Mouse (Mus musculus) hindbrain, embryonic 14.5 days (tissue): ENCODE results near the gene Gm47959. TPM values are rescaled to one million over a fixed set of nuclear protein-coding genes. Genes with fewer than 3 reads are reported as not detected.
"Not testable (repeated sequence)": the region's sequence is repeated elsewhere in the genome, so short reads cannot be mapped to it uniquely, and the experiment has no call there.

Source experiments
- ATAC-seq: fragments of 200-750 bp; cut with Nextera tagmentation; 2 replicates; pipeline ENCODE4 v1.8.0; 2017; ENCODE audit warnings: moderate number of reproducible peaks, mild to moderate bottlenecking, moderate TSS enrichment, moderate library complexity; ENCODE audit not compliant: low FRiP score
- DNase-seq: peaks from one replicate; pipeline ENCODE4 v3.0.0-alpha.2; 2015; ENCODE audit warnings: low spot score
- H3K27ac ChIP-seq: fragments of 300-500 bp; sonication (generic); 2 replicates; pipeline ENCODE4 v1.5.1; 2014; ENCODE audit warnings: mild to moderate bottlenecking, moderate library complexity
- H3K27me3 ChIP-seq: fragments of 300-500 bp; sonication (generic); 2 replicates; pipeline ENCODE4 v1.6.1; 2014; ENCODE audit warnings: mild to moderate bottlenecking, low read length, mixed read lengths; ENCODE audit not compliant: control insufficient read depth, insufficient read depth
- H3K36me3 ChIP-seq: fragments of 300-500 bp; sonication (generic); replicated peaks from 2 replicates; pipeline ENCODE4 v1.6.1; 2014; ENCODE audit not compliant: control insufficient read depth, insufficient read depth
- H3K4me1 ChIP-seq: fragments of 300-500 bp; sonication (generic); replicated peaks from 2 replicates; pipeline ENCODE4 v1.6.1; 2014; ENCODE audit warnings: antibody characterized with exemption, low read length, mixed read lengths; ENCODE audit not compliant: control insufficient read depth, insufficient read depth
- H3K4me2 ChIP-seq: fragments of 300-500 bp; sonication (generic); replicated peaks from 2 replicates; pipeline ENCODE4 v1.6.1; 2014; ENCODE audit warnings: mild to moderate bottlenecking, moderate library complexity
- H3K4me3 ChIP-seq: fragments of 300-500 bp; sonication (generic); replicated peaks from 2 replicates; pipeline ENCODE4 v1.5.1; 2014; ENCODE audit warnings: mild to moderate bottlenecking, low read length
- H3K9ac ChIP-seq: fragments of 300-500 bp; sonication (generic); 2 replicates; pipeline ENCODE4 v1.6.1; 2014
- H3K9me3 ChIP-seq: fragments of 300-500 bp; sonication (generic); 2 replicates; pipeline ENCODE4 v1.6.1; 2016; ENCODE audit warnings: low read length; ENCODE audit not compliant: control insufficient read depth
- WGBS: fragments of 180-500 bp; shearing (Covaris S2); extraction: QIAGEN DNeasy Blood & Tissue Kit; methylation state at CpG from one replicate; pipeline ENCODE4 v1.1.7; 2014; 5-methylcytosine and 5-hydroxymethylcytosine counted together
- polyA plus RNA-seq: library from polyadenylated mRNA; unstranded; fragments of >200 nt; fragmentation: Nextera tagmentation; extraction: Ambion mirVana; gene quantifications from 2 replicates; pipeline ENCODE4 v1.2.1, GENCODE M21; 2014

Gene Gm47959
- polyA plus RNA-seq = not detected in 2 replicates

DNA sequence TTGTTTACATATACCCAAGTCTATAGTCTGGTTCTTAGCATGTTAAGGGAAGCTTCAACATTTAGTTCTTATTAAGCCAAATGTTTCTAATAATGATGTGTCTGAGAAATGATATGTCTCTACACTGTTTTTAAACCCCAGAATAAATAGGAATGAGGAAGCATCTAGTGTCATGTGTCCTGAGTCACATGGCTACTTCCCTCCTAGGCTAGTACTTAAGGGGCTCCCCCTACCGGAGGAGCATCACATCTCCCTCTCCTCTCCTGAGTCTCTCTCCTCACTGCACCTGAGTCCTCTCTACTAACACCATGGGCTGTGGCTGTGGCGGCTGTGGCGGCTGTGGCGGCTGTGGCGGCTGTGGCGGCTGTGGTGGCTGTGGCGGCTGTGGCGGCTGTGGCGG is at the start of gene Gm47959:
Gene Gm47959 (plus strand): TSS at position 243 of the 400 bp plus-strand sequence.
- not testable (repeated sequence) for H3K36me3 ChIP-seq, H3K27me3 ChIP-seq, DNase-seq, H3K9me3 ChIP-seq, H3K4me2 ChIP-seq, H3K4me1 ChIP-seq, ATAC-seq, H3K27ac ChIP-seq, H3K9ac ChIP-seq, H3K4me3 ChIP-seq
- 96% methylated on average over 9 of the region's 9 CpGs for WGBS

DNA sequence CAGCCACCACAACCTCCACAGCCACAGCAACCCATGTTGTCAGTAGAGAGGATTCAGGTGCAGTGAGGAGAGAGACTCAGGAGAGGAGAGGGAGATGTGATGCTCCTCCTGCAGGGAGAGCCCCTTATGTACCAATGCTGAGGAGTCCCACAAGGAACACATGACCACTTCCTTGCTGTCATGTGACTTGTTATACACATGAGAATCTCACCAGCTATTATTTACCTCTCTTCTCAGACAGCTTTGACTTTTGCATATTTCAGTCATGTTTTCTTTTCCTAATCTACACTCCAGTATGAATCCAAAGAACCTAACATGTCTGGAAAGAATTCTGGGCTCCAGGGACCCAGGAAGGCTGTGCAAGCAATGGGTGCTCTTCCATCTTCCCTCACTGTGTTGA is 44.4 kb upstream of the Gm47959 start, which contains the start of gene Gm7544:
Gene Gm7544 (minus strand): TSS at position 101 of the 400 bp plus-strand sequence.
- not testable (repeated sequence) for H3K9ac ChIP-seq, ATAC-seq, H3K36me3 ChIP-seq, DNase-seq, H3K4me2 ChIP-seq, H3K27me3 ChIP-seq, H3K4me1 ChIP-seq, H3K4me3 ChIP-seq, H3K9me3 ChIP-seq, H3K27ac ChIP-seq

DNA sequence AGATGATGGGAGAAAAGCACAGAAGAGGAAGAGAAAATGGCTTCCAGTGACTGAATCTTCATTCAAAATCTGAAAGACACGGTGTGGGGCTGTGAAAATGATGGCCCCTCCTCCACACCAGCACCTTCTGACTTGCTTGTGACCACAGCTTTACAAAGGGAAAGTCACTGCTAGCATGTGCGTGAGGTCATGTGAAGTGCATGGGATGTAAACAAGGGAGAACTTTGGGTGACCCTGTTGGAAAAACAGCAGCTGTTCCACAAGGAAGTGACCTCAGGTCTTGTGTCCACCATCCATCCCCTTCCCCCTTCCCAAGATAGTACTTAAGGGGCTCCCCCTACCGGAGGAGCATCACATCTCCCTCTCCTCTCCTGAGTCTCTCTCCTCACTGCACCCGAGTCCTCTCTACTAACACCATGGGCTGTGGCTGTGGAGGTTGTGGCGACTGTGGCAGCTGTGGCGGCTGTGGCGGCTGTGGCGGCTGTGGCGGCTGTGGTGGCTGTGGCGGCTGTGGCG is 40.4 kb upstream of the Gm47959 start, which contains the start of gene Gm47955:
Gene Gm47955 (plus strand): TSS at position 417 of the 516 bp plus-strand sequence.
- Histone ChIP-seq H3K9ac (no peak within 1 kb of the TSS), H3K27ac (no peak within 1 kb of the TSS), H3K4me3 (no peak within 1 kb of the TSS), H3K4me1 (no peaks in the 10 kb centered on the region), H3K9me3 (no peaks in the 10 kb centered on the region), H3K36me3 (no peaks in the 10 kb centered on the region), H3K27me3 (no peaks in the 10 kb centered on the region), H3K4me2 (no peak within 1 kb of the TSS)
- DNase-seq (no peak), ATAC-seq (no peak)
- 94% methylated on average over 11 of the region's 11 CpGs for WGBS

DNA sequence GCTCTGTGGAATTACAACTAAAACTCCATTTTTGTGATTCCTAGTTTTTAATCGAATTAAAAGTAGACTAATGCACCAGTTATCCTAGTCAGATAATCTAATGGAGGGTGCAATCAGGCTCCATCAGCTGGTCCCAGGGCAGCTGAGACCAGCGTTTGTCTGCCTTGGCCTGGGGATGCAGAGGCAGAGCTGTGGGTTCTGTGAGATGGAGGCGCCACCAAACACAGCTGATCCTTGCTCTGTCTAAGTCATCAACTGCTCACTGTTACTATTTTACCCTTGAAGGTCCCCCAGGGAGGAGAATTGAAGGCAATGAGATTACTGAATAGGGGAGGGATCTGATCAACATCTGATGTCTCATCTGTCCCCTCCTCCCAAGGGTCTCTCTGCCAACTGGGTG is 33.9 kb upstream of the Gm47959 start:
- no peak overlapping the region for H3K4me2 ChIP-seq
- WGBS = 54% methylated on average over 3 of the region's 3 CpGs
- no peak overlapping the region for H3K4me3 ChIP-seq
- H3K27ac ChIP-seq = no peak overlapping the region
- H3K27me3 ChIP-seq = no peaks in the 10 kb centered on the region
- ATAC-seq (no peak), DNase-seq (no peak)
- no peaks in the 10 kb centered on the region for H3K9me3 ChIP-seq
- no peaks in the 10 kb centered on the region for H3K4me1 ChIP-seq
- no peaks in the 10 kb centered on the region for H3K36me3 ChIP-seq
- H3K9ac ChIP-seq = no peak overlapping the region

DNA sequence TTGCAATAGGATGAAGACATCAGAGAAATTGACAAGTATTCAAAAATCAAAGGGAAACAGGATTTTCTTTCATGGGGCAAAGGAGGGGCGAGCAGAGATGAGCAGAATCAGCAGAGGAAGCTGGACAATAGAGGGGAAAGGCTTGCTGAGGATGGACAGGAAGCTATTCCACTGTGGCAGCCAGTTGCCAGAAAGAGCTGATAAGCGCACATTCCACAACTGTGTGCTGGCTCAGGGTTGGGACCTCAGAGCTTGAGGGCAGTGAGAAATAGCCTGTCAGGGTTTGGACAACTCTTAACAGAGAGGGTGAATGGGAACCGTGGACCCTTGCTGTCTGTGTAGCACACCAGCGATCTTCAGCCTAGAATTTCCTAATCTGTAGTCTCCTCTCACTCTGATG is 28.3 kb upstream of the Gm47959 start:
- no peak overlapping the region for H3K4me2 ChIP-seq
- H3K36me3 ChIP-seq = no peaks in the 10 kb centered on the region
- no peak overlapping the region for H3K4me3 ChIP-seq
- no peak overlapping the region for H3K27ac ChIP-seq
- 64% methylated on average over 4 of the region's 4 CpGs for WGBS
- DNase-seq (no peak), ATAC-seq (no peak)
- H3K4me1 ChIP-seq = no peaks in the 10 kb centered on the region
- H3K9me3 ChIP-seq = no peaks in the 10 kb centered on the region
- H3K9ac ChIP-seq = no peak overlapping the region
- no peaks in the 10 kb centered on the region for H3K27me3 ChIP-seq

DNA sequence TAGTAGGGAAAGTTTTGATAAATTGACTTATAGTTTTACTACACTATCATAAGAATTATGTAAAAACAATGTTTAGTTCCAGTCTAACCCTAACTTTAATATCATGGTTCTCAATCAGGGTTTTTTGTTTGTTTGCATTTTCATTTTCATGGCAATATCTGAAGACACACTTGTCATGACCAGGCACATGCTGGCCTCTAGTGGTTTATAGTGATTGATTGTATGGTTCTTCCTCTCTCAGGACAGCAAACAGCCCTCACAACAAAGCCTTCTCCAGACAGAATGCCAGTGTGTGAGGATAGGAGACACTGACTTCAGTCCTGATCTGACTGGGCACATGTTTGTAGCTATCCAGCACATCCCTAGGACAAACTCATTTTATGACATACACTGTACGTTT is 27.1 kb upstream of the Gm47959 start:
- Histone ChIP-seq H3K4me3 (no peak overlapping the region), H3K9ac (no peak overlapping the region), H3K4me1 (no peaks in the 10 kb centered on the region), H3K4me2 (no peak overlapping the region), H3K9me3 (no peaks in the 10 kb centered on the region), H3K36me3 (no peaks in the 10 kb centered on the region), H3K27me3 (no peaks in the 10 kb centered on the region), H3K27ac (no peak overlapping the region)
- DNase-seq = no peak
- WGBS = 91% methylated on average over 1 of the region's 1 CpGs
- no peak for ATAC-seq

DNA sequence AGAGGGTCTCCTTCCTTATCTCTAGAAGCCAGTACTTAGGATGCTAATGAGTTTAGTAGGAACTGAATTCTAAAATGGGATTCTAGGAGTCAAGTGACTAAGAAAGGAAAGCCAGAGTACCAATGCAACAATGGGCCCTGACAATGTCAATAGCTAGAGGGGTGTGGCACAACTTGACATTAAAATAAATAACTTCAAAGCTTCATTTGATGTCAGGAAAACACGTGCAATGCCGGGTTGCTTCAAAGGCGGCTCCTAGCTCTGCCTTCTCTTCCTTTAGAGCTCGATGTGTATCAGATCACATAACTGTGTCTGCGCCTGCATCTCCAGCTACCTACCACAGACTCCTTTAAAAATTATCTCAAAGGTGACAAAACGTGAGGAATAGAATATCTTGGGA is 26.4 kb upstream of the Gm47959 start:
- Histone ChIP-seq H3K9me3 (no peaks in the 10 kb centered on the region), H3K9ac (no peak overlapping the region), H3K27ac (no peak overlapping the region), H3K36me3 (no peaks in the 10 kb centered on the region), H3K4me1 (no peaks in the 10 kb centered on the region), H3K4me3 (no peak overlapping the region), H3K4me2 (no peak overlapping the region), H3K27me3 (no peaks in the 10 kb centered on the region)
- WGBS = 69% methylated on average over 6 of the region's 6 CpGs
- ATAC-seq = no peak
- DNase-seq = no peak

DNA sequence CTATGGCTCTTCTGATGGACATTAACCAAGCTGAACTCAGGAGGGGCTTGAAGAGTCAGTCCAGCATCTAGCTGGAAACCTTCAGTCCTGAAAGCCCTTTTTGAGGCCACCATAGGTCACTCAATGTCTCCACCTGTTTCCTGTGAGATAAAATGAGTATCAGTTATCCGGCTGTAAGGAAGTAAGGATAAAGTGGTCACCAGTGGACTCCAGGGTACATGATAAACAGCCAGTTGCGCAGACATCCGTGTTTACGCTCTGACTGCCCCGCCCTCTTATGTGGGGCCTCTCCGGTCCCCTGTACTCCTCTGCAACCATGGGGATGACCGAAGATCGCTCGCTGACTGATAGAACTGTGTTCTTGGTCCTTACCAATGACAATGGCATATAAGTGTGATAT is 26.0 kb upstream of the Gm47959 start:
- no peak overlapping the region for H3K9ac ChIP-seq
- 93% methylated on average over 9 of the region's 9 CpGs for WGBS
- no peak for DNase-seq

DNA sequence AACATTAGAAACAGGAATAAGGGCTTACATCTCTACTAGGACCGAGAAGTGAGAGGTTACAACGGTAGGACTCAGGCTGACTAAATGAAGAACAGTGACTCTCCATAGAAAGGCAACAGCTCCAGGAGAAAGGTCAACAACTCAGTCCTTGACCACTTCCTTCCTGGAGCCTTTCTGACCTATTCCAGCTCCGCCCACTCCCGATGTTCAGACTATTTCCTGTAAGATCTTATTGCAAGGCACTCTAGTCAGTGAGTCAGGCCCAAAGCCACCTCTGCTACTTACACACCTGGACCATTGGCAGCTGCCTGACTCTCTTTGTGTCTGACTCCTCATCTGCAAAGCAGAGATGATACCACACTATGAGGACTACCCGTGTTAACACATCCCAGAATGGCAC is 24.6 kb upstream of the Gm47959 start:
- Histone ChIP-seq H3K9me3 (no peaks in the 10 kb centered on the region), H3K9ac (no peak overlapping the region), H3K4me2 (no peak overlapping the region), H3K27ac (no peak overlapping the region), H3K36me3 (no peaks in the 10 kb centered on the region), H3K4me3 (no peak overlapping the region), H3K4me1 (no peaks in the 10 kb centered on the region), H3K27me3 (no peaks in the 10 kb centered on the region)
- no peak for DNase-seq
- ATAC-seq = no peak
- WGBS = 86% methylated on average over 5 of the region's 5 CpGs

More for the DNA sequence above, 26.0 kb upstream of the Gm47959 start:
- H3K4me1 ChIP-seq = no peaks in the 10 kb centered on the region
- no peak overlapping the region for H3K4me3 ChIP-seq
- no peak for ATAC-seq
- H3K27me3 ChIP-seq = no peaks in the 10 kb centered on the region
- H3K27ac ChIP-seq = no peak overlapping the region
- H3K4me2 ChIP-seq = no peak overlapping the region
- no peaks in the 10 kb centered on the region for H3K9me3 ChIP-seq
- H3K36me3 ChIP-seq = no peaks in the 10 kb centered on the region

DNA sequence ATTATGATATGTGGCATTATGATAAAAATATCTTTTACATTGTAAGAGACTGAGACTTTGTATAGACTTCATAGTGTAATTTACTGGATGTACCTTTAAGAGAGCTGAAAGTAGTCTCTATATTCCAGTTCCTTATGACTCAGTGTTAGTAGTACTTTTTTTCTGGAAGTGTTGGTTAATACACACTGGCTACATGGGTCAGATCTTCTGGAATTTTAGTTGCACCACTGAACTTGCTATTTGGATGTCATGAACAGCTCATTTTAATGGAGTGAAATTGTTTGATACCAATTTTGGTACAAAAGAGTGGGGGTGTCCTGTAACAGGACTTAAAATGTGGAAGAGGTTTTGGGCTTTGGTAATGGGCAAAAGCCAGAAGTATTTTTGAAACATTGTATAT is 22.5 kb upstream of the Gm47959 start:
- Histone ChIP-seq H3K4me1 (no peaks in the 10 kb centered on the region), H3K36me3 (no peaks in the 10 kb centered on the region), H3K27ac (no peak overlapping the region), H3K4me3 (no peak overlapping the region), H3K4me2 (no peak overlapping the region), H3K27me3 (no peaks in the 10 kb centered on the region), H3K9me3 (no peaks in the 10 kb centered on the region), H3K9ac (no peak overlapping the region)
- ATAC-seq (no peak), DNase-seq (no peak)
